Mouse (Mus musculus): ENCODE results near the gene Duox2.
A peak's percentile ranks its signal among the peaks of the same experiment; 100 is the strongest.

The Duox2 gene

GRCm38 (mm10) chr2:122301921-122302573 is 3.8 kb upstream of the Duox2 start:
- no peak for DNase-seq (ENCODE audit: low read depth, low spot score)

GRCm38 (mm10) chr2:122301081-122301920 is 3.1 kb upstream of the Duox2 start:
- peak; percentile 31 for DNase-seq (ENCODE audit: low read depth, low spot score)

DNA sequence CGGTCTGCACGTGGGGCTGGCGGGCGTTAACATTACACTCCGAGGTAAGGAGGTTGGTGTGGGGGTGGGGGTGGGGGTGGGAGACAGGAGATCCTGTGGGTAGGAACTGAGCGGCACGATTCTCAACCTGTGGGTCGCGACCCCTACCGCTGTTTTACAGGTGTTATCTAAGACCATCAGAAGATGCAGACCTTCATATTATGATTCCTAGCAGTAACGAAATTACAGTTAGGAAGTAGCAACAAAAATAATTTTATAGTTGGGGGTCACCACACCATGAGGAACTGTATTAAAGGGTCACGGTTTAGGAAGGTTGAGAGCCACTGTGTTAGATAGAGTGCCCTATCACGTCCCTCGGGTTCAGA is 2.4 kb upstream of the Duox2 start:
- DNase-seq (ENCODE audit: low read depth, low spot score) = no peak

- DNase-seq (ENCODE audit: low read depth, low spot score) = no peak
These were observed 1.8 kb upstream of the Duox2 start for GRCm38 (mm10) chr2:122299911-122300655.

GRCm38 (mm10) chr2:122298596-122299490 is 594 bp upstream of the Duox2 start, which contains the start of gene Duoxa2:
Gene Duoxa2, plus strand, starts transcription at chr2:122298900.
- peak; percentile 76 for DNase-seq (ENCODE audit: low read depth, low spot score)

GRCm38 (mm10) chr2:122297271-122298095 is 766 bp downstream of the Duox2 start:
- peak; percentile 30 for DNase-seq (ENCODE audit: low read depth, low spot score)

GRCm38 (mm10) chr2:122294916-122295315 is 3.3 kb downstream of the Duox2 start:
- DNase-seq (ENCODE audit: low read depth, low spot score) = no peak

DNA sequence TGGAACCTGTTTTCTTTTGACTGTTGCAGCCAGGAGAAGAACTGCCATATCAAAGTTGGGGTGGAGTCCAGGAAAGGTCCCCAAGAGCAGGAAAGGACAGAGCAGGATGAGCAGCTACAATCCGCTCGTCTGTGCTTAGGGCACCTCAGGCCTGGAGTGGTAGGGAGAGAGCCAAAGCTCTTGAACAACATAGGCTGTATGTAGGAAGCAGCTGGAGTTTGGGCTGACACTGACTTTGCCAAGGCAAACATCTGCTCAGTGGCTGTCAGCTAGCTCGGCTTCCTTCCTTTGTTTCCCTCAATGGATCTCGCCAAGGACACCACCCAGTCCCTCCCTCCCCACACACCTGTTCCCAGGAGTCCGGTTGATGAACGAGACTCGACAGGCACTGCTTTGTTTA is 12.1 kb downstream of the Duox2 start:
- peak; percentile 35 for DNase-seq (ENCODE audit: low read depth, low spot score)

- DNase-seq (ENCODE audit: low read depth, low spot score) = no peak
These were observed 14.2 kb downstream of the Duox2 start for GRCm38 (mm10) chr2:122284091-122284490.

DNA sequence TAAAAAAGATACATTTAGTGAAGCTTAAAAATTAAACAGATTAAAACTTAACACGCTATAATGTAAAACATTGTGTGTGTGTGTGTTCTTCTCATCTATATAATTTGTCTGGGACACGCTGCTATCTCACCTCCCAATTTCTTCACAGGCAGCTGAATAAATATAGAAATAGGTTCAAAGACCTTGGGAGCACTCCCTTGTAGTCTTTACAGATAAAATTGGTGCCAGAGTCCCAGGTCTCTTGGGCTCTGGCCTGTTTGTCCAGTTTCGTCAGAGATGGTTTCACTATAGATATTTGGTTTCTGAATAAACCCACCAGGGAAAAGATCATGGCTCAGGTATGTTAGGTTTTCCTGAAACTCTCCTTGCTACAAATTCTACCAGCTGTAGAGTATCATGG is 19.5 kb downstream of the Duox2 start:
- no peak for DNase-seq (ENCODE audit: low read depth, low spot score)

DNA sequence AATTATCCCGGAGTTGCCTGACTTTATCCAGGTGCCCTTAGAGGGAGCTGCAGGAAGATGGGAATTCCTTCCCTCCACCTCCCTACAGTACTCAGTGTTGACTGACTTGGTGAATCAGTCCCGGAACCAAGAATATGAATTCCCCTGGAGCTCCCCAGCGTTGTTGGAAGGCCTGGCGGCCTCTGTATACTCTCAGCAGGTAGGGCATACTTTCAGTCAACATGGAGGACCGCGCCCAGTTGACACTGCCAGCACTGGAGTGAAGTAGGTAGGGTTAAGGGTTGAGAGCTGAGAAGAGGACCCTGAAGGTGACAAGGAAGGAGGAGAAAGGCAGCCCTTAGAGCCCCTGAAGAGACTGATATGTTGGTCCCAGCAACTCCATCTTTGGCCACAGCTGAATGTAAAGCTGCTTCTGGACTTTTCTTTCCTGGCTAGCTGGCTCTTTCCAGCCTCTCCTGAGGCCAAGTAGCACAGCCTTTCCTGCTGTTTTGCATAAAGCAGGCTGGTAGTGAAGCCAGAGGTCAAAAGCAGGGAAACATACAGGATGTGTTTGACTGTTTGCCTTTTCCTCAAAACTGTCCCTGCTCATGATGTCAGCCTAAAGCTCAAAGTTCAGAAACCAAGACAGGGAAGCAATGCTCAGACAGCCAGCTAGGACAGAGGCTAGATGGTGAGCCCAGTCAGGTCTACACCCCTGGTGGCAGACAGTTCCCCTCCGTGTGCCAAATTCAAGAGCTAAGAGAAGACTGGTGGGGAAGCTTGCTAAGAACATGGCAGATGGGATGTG is 31.6 kb downstream of the Duox2 start:
- DNase-seq (ENCODE audit: low read depth, low spot score) = no peak

DNA sequence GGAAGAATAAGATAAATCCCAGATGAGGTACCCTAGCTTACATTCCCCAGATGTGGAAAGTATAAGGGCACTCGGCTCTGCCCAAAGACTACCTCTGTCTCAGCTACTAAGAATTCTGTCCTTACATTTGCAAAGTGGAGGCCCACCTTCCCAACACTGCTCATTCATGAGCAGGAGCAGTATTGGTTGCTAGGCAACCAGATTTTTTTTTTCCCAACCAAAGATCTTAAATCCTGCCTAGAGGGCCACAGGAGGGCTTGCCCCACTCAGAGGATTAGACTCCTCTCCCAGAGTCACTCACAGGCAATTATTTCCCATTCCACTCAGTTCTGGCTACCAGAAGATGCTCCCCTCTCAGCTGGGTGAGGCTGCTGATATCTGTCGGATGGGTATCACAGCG is 33.6 kb downstream of the Duox2 start:
- DNase-seq (ENCODE audit: low read depth, low spot score) = peak; percentile 30

DNA sequence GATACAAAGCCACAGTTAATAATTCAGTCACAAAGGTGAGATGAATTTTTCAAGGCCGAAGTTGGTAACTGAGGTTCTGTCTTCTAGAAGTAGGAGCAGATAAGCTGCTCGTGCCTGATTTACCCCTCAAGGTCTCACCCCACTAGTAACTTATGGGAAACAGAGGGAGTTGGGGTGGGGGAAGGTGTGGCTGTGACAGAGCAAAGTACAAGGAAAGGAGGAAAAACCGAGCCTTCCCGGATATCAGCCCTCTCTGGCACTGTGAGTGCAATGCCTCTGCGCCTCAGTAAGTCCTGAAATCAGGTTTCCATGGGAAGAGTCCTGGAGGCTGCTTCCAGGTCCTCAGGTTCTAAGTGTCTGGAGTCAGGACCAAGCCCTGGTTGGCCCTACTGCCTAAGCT is 37.5 kb downstream of the Duox2 start:
- DNase-seq (ENCODE audit: low read depth, low spot score) = no peak

GRCm38 (mm10) chr2:122255997-122256396 is 42.3 kb downstream of the Duox2 start:
- no peak for DNase-seq (ENCODE audit: low read depth, low spot score)

DNA sequence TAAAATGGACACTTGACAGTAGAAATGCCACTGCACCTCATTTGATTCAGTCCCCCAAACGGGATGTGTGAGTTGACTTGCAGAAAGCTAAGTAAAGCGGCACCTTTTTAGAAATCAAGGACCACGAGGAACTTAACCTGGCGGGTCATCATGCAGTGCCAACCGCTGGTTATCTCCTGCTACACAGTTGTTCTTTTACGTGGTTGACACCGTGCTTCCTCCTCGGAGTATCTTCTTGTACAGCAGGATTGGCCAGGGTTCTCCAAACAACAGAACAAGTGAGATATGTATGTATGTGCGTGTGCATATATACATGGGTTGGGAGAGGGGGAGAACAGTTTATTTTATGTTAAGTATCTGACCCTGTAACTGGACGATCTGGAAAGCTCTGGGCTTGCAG is 50.5 kb downstream of the Duox2 start:
- DNase-seq (ENCODE audit: low read depth, low spot score) = no peak

GRCm38 (mm10) chr2:122243671-122244131 is 54.5 kb downstream of the Duox2 start:
- DNase-seq (ENCODE audit: low read depth, low spot score) = peak; percentile 87

- no peak for DNase-seq (ENCODE audit: low read depth, low spot score)
These were observed 56.3 kb downstream of the Duox2 start for GRCm38 (mm10) chr2:122241935-122242334.

GRCm38 (mm10) chr2:122241226-122241625 is 57.0 kb downstream of the Duox2 start:
- no peak for DNase-seq (ENCODE audit: low read depth, low spot score)

DNA sequence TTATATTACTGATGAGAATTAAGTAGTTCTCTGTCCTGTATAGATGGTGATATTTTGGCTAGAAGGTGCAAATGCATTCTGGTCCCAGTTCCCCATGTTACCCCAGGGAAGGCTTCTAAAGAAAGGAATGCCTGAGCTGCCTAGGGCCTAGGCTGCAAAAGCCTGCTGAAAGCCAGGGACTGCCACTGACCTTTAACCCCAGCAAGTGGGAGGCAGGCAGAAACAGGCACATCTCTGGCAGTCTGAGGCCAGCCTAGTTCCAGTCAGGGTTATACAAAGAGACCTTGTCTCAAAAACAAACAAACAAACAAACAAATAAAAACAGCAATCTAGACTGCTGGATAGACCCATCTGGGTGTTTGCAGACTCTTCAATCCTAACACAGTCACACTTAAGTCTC is 57.5 kb downstream of the Duox2 start:
- DNase-seq (ENCODE audit: low read depth, low spot score) = no peak

Data from ZHBTc4 (cell line).